Mouse (Mus musculus) embryonic facial prominence, embryonic 14.5 days (tissue): ENCODE measurements around the gene Olfr157. TPM values are rescaled to one million over a fixed set of nuclear protein-coding genes. Genes with fewer than 3 reads are reported as not detected.

Source experiments
- ATAC-seq: fragments of 200-750 bp; cut with Nextera tagmentation; 2 replicates; pipeline ENCODE4 v1.8.0; 2017; ENCODE audit warnings: low read depth, moderate number of reproducible peaks, moderate TSS enrichment
- DNase-seq: peaks from one replicate; pipeline ENCODE4 v3.0.0-alpha.2; 2015; ENCODE audit warnings: low spot score
- H3K27ac ChIP-seq: fragments of 300-500 bp; sonication (generic); replicated peaks from 2 replicates; pipeline ENCODE4 v1.5.1; 2014; ENCODE audit warnings: low read depth, mild to moderate bottlenecking, low read length, moderate library complexity
- H3K27me3 ChIP-seq: fragments of 300-500 bp; sonication (generic); replicated peaks from 2 replicates; pipeline ENCODE4 v1.6.1; 2014; ENCODE audit warnings: low read length; ENCODE audit not compliant: control insufficient read depth, insufficient read depth
- H3K36me3 ChIP-seq: fragments of 300-500 bp; sonication (generic); 2 replicates; pipeline ENCODE4 v1.6.1; 2014; ENCODE audit warnings: low read length, mixed read lengths; ENCODE audit not compliant: control insufficient read depth, insufficient read depth
- H3K4me1 ChIP-seq: fragments of 300-500 bp; sonication (generic); 2 replicates; pipeline ENCODE4 v1.6.1; 2014; ENCODE audit warnings: antibody characterized with exemption, low read length; ENCODE audit not compliant: control insufficient read depth, insufficient read depth
- H3K4me2 ChIP-seq: fragments of 300-500 bp; sonication (generic); 2 replicates; pipeline ENCODE4 v1.6.1; 2014; ENCODE audit warnings: low read depth, mild to moderate bottlenecking, low read length, moderate library complexity, mixed read lengths
- H3K4me3 ChIP-seq: fragments of 300-500 bp; sonication (generic); 2 replicates; pipeline ENCODE4 v1.5.1; 2014; ENCODE audit warnings: low read depth, mild to moderate bottlenecking, low read length
- H3K9ac ChIP-seq: fragments of 300-500 bp; sonication (generic); 2 replicates; pipeline ENCODE4 v1.6.1; 2014; ENCODE audit warnings: low read depth, mild to moderate bottlenecking, low read length, moderate library complexity, mixed read lengths
- H3K9me3 ChIP-seq: fragments of 300-500 bp; sonication (generic); 2 replicates; pipeline ENCODE4 v1.6.1; 2016; ENCODE audit warnings: low read length; ENCODE audit not compliant: control insufficient read depth
- WGBS: fragments of 180-500 bp; shearing (Covaris S2); extraction: QIAGEN DNeasy Blood & Tissue Kit; methylation state at CpG from one replicate; pipeline ENCODE4 v1.1.7; 2014; 5-methylcytosine and 5-hydroxymethylcytosine counted together
- polyA plus RNA-seq: library from polyadenylated mRNA; unstranded; fragments of >200 nt; fragmentation: Nextera tagmentation; extraction: Ambion mirVana; gene quantifications from 2 replicates; pipeline ENCODE4 v1.2.1, GENCODE M21; 2014

The Olfr157 gene
- polyA plus RNA-seq, 1 experiment from 2014 or later = not detected

DNA sequence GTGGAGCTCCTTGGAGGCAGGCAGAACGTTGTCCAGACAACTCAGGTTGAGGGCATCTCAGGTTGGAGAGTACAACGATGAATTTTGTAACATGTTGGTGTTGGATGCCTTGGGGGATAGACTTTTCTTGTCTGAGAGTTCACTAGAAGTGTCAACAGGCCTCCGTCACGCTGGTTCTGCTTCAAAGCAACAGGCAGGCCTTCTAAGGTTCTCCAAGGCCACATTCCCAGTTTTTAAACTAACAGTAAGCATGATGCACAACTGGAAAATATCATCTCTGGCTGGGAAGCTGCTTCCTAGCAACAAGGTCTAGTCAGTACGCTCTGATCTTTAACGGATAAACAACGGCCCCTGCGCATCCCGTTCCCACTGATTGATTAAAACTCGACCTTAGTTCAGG is 29.8 kb upstream of the Olfr157 start:
- H3K4me1 ChIP-seq = peaks cover 3% of the 10 kb centered on the region; the same call in 1 of the 2 replicates
- no peak overlapping the region for H3K4me3 ChIP-seq
- H3K9me3 ChIP-seq = no peaks in the 10 kb centered on the region
- WGBS = 77% methylated on average over 10 of the region's 10 CpGs
- no peaks in the 10 kb centered on the region for H3K36me3 ChIP-seq
- DNase-seq (no peak), ATAC-seq (no peak)
- no peak overlapping the region for H3K4me2 ChIP-seq
- H3K27me3 ChIP-seq = no peaks in the 10 kb centered on the region
- H3K9ac ChIP-seq = no peak overlapping the region
- no peak overlapping the region for H3K27ac ChIP-seq

- no peak overlapping the region for H3K4me3 ChIP-seq
- H3K27me3 ChIP-seq = no peaks in the 10 kb centered on the region
- H3K36me3 ChIP-seq = no peaks in the 10 kb centered on the region
- H3K9me3 ChIP-seq = no peaks in the 10 kb centered on the region
- no peaks in the 10 kb centered on the region for H3K4me1 ChIP-seq
- ATAC-seq (no peak), DNase-seq (no peak)
- no peak overlapping the region for H3K4me2 ChIP-seq
- H3K9ac ChIP-seq = no peak overlapping the region
- no peak overlapping the region for H3K27ac ChIP-seq
- 59% methylated on average over 4 of the region's 4 CpGs for WGBS
Measured at GRCm38 (mm10) chr4:43863298-43863697, 23.3 kb upstream of the Olfr157 start.

DNA sequence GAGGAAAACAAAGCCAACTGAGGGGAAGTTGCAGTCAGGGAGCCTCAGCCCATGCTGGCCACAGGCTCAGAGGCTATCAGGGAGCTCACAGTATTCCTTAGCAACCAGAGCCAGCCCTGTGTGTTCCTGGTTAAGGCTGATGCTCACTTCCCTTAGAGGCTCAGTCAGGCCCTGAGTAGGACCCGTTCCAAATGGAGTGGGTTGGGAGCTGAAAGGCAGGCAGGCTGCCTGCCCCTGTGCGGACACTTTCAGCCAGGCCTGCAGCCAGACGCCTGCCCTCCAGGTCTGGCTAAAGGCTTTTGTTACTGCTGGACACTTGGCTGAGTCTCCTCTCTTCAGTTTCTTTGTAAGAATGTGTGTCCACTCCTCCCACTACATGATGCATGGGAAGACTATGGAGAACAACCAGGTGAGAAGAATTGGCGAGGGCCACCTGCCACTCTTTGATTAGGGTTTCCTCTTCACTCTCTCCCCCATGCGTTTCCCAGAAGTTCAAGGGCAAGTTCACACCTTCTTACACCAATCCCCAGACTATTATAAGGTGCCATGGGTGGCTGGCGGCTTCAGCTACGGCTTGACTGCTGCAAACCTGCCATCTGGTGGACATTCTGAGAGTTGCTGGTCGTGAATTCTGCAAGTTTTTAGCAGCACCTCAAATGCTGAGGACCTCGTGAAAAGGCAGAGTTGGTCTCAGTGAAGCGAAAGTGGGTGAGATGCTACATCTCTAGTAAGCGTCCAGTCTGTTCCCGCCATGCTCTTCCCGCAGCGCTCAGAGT is 20.9 kb upstream of the Olfr157 start:
- Histone ChIP-seq H3K4me1 (no peaks in the 10 kb centered on the region), H3K36me3 (no peaks in the 10 kb centered on the region), H3K4me2 (no peak overlapping the region), H3K27me3 (no peaks in the 10 kb centered on the region), H3K9ac (no peak overlapping the region), H3K27ac (no peak overlapping the region), H3K4me3 (no peak overlapping the region), H3K9me3 (no peaks in the 10 kb centered on the region)
- ATAC-seq = no peak
- WGBS = 20% methylated on average over 14 of the region's 14 CpGs
- peak; percentile 76 for DNase-seq

GRCm38 (mm10) chr4:43859886-43860285 is 19.9 kb upstream of the Olfr157 start:
- Histone ChIP-seq H3K4me1 (no peaks in the 10 kb centered on the region), H3K27me3 (no peaks in the 10 kb centered on the region), H3K36me3 (no peaks in the 10 kb centered on the region), H3K27ac (no peak overlapping the region), H3K9ac (no peak overlapping the region), H3K9me3 (no peaks in the 10 kb centered on the region), H3K4me2 (no peak overlapping the region), H3K4me3 (no peak overlapping the region)
- DNase-seq (no peak), ATAC-seq (no peak)
- WGBS = 79% methylated on average over 10 of the region's 10 CpGs

DNA sequence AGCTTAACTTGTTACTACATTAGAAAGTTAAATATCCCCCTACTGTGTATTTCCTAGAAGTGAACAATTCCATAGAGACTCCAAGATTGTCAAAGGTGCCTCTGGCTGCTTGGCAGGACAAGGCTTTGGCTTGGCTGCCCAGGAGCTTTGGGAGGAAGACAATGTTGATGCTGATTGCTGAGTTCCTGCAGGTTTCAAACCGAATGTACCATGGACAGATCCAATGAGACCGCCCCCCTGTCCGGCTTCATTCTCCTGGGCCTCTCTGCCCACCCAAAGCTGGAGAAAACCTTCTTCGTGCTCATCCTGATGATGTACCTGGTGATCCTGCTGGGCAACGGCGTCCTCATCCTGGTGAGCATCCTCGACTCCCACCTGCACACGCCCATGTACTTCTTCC is 14.1 kb upstream of the Olfr157 start:
- Histone ChIP-seq H3K9ac (no peak overlapping the region), H3K4me1 (no peaks in the 10 kb centered on the region), H3K9me3 (no peaks in the 10 kb centered on the region), H3K27ac (no peak overlapping the region), H3K27me3 (no peaks in the 10 kb centered on the region), H3K4me2 (no peak overlapping the region), H3K4me3 (no peak overlapping the region), H3K36me3 (no peaks in the 10 kb centered on the region)
- ATAC-seq (no peak), DNase-seq (no peak)
- 72% methylated on average over 8 of the region's 8 CpGs for WGBS

GRCm38 (mm10) chr4:43851265-43851664 is 11.3 kb upstream of the Olfr157 start, which contains the start of gene Olfr155:
Olfr155 (plus strand) TSS chr4:43851565.
- H3K9ac ChIP-seq = no peak within 1 kb of the TSS
- no peaks in the 10 kb centered on the region for H3K27me3 ChIP-seq
- no peak within 1 kb of the TSS for H3K4me2 ChIP-seq
- DNase-seq = no peak
- H3K4me3 ChIP-seq = no peak within 1 kb of the TSS
- no peaks in the 10 kb centered on the region for H3K4me1 ChIP-seq
- no peak within 1 kb of the TSS for H3K27ac ChIP-seq
- WGBS = 80% methylated on average over 6 of the region's 6 CpGs
- H3K9me3 ChIP-seq = no peaks in the 10 kb centered on the region
- no peak for ATAC-seq
- no peaks in the 10 kb centered on the region for H3K36me3 ChIP-seq

DNA sequence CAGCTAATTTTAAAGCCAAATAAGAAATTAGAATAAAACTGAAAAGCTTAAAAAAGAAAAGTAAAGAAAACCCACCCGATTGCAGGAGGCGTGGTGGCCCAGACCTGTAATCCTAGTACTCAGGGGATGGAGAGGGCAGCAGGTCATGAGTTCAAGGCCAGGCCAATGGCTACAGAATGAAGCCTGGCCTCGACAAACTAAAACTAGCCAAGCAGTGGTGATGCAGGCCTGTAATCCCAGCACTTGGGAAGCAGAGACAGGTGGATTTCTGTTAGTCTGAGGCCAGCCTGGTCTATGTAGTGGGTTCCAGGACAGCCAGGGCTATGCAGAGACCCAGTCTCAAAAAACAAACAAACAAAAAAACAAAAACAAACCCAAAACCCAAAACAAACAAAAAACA is 1.7 kb downstream of the Olfr157 start:
- H3K27ac ChIP-seq = no peak overlapping the region
- no peaks in the 10 kb centered on the region for H3K36me3 ChIP-seq
- H3K27me3 ChIP-seq = no peaks in the 10 kb centered on the region
- DNase-seq = no peak
- H3K9me3 ChIP-seq = 0 out of 2 replicates have a peak, but pooled peaks cover 5% of the 10 kb centered on the region
- H3K4me2 ChIP-seq = no peak overlapping the region
- ATAC-seq = no peak
- no peak overlapping the region for H3K4me3 ChIP-seq
- H3K4me1 ChIP-seq = no peaks in the 10 kb centered on the region
- WGBS = 61% methylated on average over 3 of the region's 3 CpGs
- no peak overlapping the region for H3K9ac ChIP-seq

DNA sequence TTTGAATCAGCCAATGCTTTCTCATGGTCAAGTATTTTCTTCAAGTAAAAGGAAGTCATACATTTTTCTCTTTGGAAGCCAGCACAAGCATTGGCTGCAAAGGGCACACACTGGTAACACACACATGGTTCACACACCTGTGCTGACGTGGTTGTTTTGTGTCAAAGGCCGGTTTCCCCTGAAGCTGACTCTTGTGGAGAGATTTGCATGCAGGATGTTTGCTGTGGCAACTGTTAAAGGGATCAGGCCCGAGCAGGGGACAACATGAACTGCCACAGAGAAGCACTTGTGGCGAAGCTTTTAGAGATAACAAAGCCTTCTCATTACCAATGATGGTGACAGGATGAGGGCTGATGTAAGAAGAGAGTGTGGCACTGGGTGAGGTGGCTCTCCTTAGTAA is 5.3 kb downstream of the Olfr157 start:
- Histone ChIP-seq H3K9me3 (no peaks in the 10 kb centered on the region), H3K9ac (no peak overlapping the region), H3K4me3 (no peak overlapping the region), H3K4me1 (no peaks in the 10 kb centered on the region), H3K27me3 (no peaks in the 10 kb centered on the region), H3K36me3 (no peaks in the 10 kb centered on the region), H3K27ac (no peak overlapping the region), H3K4me2 (no peak overlapping the region)
- ATAC-seq (no peak), DNase-seq (no peak)
- 70% methylated on average over 4 of the region's 4 CpGs for WGBS

- Histone ChIP-seq H3K9ac (no peak overlapping the region), H3K27ac (no peak overlapping the region), H3K27me3 (no peaks in the 10 kb centered on the region), H3K9me3 (no peaks in the 10 kb centered on the region), H3K4me3 (no peak overlapping the region), H3K36me3 (no peaks in the 10 kb centered on the region), H3K4me1 (no peaks in the 10 kb centered on the region), H3K4me2 (no peak overlapping the region)
- ATAC-seq = no peak
- DNase-seq = no peak
- 68% methylated on average over 5 of the region's 5 CpGs for WGBS
Measured at GRCm38 (mm10) chr4:43833752-43834151, 6.2 kb downstream of the Olfr157 start.
